Mouse (Mus musculus): ENCODE results near the gene Abi3bp. TPM values are rescaled to one million over a fixed set of nuclear protein-coding genes. Genes with fewer than 3 reads are reported as not detected.

Gene Abi3bp
- 8.8 and 10.5 TPM in 2 replicates for polyA plus RNA-seq (2015; fragmentation: Nextera tagmentation; extraction: Ambion mirVana)

DNA sequence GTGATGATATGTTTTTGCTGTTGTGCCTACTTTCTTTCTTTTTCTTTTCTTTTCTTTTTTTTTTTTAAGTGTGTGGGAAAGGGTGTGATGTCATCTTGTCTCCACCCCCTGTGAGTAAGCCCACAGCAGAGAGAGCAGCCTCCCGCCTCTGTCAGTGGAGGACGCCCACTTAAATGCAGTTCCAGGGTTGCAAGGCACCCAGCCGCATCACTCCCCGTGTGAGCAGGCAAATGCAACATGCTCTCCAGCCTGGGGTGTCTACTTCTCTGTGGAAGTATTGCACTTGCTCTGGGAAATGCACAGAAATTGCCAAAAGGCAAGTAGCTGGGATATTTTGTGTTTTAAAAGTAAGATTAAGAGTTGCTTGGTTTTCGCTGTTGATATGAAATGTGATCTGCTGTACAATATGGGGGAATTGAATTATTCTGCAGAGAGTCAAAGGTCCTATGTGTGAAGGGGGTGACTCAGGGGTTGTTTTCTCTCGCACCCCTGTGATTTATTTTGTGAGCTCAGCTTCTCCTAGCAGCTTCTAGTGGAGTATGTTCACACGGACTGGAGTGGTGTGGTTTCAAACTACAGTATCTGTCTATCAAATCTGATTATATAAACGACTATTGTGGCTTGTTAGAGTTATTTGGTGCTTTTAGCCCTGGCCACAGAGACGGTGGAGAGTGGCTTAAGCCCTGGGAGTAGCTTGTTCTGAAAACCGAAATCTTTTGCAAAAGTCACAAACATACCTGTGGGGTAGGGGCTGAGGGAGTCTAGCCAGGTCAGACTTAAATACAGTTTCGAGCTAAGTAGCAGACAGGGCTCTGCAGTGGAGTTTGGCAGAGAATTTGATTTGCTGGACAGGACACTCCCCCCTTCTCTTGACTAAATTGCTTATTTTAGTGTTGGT, at the start of gene Abi3bp:
Gene Abi3bp, plus strand, starts transcription at position 202 of the 898 bp plus-strand sequence.
- H3K9me3 ChIP-seq, result no peaks in the 10 kb centered on the region
- H3K27ac ChIP-seq, result peak within 1 kb of the TSS; percentile 15; the same call in 1 of the 2 replicates
- peak within 1 kb of the TSS; percentile 59 for H3K9ac ChIP-seq
- H3K27me3 ChIP-seq, result no peaks in the 10 kb centered on the region
- H3K36me3 ChIP-seq, result no peaks in the 10 kb centered on the region
- peak within 1 kb of the TSS; percentile 59 for H3K4me2 ChIP-seq (replicated peaks)
- H3K4me1 ChIP-seq, result peaks cover 11% of the 10 kb centered on the region
- WGBS, result 26% methylated on average over 11 of the region's 11 CpGs
- ATAC-seq (ENCODE audit: low FRiP score, low read depth), result peak; percentile 75
- H3K4me3 ChIP-seq, result peak within 1 kb of the TSS; percentile 41

DNA sequence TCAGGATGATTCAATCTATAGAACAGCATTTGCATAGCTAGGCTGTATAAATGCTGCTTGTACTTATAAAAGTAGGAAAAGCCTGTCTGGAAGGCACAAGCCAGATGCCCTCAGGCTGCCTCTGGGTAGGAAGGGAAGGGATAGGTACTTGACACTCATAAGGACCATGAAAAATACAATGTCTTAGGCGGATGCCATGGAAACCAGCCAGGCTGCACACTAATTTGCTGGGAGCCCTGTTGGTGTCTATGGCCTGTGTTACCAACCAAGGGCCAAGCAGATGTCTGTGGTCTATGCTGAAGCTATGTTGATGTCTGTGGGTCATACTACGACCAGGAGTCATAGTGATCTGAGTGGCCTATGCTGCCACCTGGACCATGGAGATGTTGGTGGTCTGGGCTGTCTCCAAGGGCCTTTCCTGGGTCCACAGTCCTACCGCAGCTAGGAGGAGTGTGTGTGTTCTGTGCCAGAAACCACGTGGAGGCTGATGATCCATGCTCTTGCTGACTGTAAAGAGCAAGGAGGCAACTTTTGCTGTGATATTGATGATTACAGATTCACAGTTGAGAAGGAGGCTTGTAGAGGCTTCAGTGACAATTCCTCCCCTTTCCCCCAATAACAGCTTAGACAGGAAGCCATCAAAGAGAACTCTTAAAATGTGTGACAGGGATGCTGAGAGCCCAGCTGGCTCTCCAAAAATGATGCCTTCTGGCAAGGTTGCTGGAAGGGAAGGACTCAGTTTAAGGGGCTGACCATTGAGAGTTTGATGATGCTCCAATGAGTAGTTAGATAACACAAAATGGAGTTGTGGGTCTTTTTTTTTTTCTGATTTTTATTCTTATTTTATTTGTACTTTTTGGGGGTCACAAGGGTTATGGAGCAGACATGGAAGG, 42.1 kb upstream of the Abi3bp start:
- WGBS, result 69% methylated on average over 4 of the region's 4 CpGs
- ATAC-seq (ENCODE audit: low FRiP score, low read depth), result no peak
- Histone ChIP-seq H3K36me3 (no peaks in the 10 kb centered on the region), H3K27ac (no peak overlapping the region), H3K4me2 (replicated peaks) (no peak overlapping the region), H3K4me3 (no peak overlapping the region), H3K4me1 (no peaks in the 10 kb centered on the region), H3K27me3 (no peaks in the 10 kb centered on the region), H3K9me3 (no peaks in the 10 kb centered on the region), H3K9ac (no peak overlapping the region)

DNA sequence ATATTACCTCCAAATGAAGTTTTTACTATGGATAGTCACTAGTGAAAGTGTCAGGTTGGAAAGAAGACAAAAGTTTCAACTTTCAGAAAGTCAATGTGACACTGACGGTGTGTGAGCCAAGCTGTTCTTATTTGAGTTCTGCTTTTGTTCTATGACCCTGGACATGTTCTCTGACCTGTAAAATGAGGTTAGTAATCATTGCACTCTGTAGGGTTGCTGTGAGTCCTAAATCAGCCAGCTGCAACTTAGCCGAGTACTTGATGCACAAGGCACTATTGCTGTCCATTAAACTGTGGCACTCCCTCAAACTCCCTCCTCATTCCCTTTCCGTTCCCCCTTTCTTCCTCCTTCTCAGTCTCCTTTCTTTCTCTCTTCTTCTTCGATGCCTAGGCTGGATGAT, 37.4 kb upstream of the Abi3bp start:
- no peak for ATAC-seq (ENCODE audit: low FRiP score, low read depth)
- Histone ChIP-seq H3K27me3 (no peaks in the 10 kb centered on the region), H3K4me3 (no peak overlapping the region), H3K9me3 (no peaks in the 10 kb centered on the region), H3K27ac (no peak overlapping the region), H3K9ac (no peak overlapping the region), H3K4me2 (replicated peaks) (no peak overlapping the region), H3K36me3 (no peaks in the 10 kb centered on the region), H3K4me1 (no peaks in the 10 kb centered on the region)
- WGBS, result 73% methylated on average over 4 of the region's 4 CpGs

DNA sequence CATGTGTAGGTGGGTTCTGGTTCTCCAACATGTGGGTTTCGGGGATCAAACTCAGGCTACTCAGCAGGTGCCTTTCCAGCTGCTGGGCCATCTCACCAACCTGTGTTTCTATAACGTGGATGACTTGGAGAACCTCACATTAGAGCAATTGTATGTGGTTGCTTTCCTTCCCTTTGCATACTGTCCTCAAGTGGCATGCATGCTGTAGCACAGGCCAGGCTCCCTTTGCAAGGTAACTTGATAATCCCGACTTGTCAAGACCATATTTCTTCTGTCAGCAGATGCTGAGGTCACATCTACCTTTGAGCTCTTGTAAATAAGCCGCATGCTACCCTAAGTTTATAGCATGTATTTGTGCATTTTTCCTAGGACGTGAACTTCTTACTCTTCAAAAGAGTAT, 36.6 kb upstream of the Abi3bp start:
- WGBS, result 71% methylated on average over 5 of the region's 5 CpGs
- Histone ChIP-seq H3K4me1 (no peaks in the 10 kb centered on the region), H3K4me3 (no peak overlapping the region), H3K4me2 (replicated peaks) (no peak overlapping the region), H3K9ac (no peak overlapping the region), H3K27me3 (no peaks in the 10 kb centered on the region), H3K9me3 (no peaks in the 10 kb centered on the region), H3K27ac (no peak overlapping the region), H3K36me3 (no peaks in the 10 kb centered on the region)
- no peak for ATAC-seq (ENCODE audit: low FRiP score, low read depth)

DNA sequence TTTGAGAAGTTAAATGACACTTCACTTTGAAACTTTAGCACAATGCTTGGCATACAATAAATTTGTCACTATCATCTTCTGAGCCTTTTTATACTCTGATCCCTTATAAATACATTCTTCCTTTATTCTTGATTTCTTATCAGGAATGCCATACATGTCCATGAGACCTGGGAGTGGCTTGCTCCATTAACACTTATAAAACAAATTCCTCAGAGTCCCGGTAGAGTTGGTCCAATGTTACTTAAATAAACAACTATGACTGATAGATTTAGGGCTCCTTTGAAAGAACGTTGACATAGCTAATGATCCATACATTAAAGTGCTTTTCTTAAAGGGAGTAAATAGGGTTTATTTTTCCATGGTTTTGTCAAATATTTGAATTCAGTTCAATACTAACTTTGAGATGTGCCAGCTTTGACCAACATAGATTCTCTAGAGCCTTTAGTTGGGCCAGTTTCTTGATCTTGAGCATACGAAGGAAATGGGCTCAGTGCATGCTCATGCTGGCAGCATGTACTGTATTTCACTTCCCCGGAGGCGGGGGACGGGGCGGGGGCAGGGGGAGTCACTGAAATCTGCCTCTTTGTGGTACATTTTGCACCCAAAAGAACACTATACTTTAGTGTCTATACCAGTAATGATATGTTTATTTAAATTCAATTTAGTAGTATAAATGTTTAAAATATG, 35.9 kb upstream of the Abi3bp start:
- Histone ChIP-seq H3K4me1 (no peaks in the 10 kb centered on the region), H3K36me3 (no peaks in the 10 kb centered on the region), H3K4me2 (replicated peaks) (no peak overlapping the region), H3K9ac (no peak overlapping the region), H3K27me3 (no peaks in the 10 kb centered on the region), H3K9me3 (no peaks in the 10 kb centered on the region), H3K27ac (no peak overlapping the region), H3K4me3 (no peak overlapping the region)
- no peak for ATAC-seq (ENCODE audit: low FRiP score, low read depth)
- 66% methylated on average over 7 of the region's 7 CpGs for WGBS

DNA sequence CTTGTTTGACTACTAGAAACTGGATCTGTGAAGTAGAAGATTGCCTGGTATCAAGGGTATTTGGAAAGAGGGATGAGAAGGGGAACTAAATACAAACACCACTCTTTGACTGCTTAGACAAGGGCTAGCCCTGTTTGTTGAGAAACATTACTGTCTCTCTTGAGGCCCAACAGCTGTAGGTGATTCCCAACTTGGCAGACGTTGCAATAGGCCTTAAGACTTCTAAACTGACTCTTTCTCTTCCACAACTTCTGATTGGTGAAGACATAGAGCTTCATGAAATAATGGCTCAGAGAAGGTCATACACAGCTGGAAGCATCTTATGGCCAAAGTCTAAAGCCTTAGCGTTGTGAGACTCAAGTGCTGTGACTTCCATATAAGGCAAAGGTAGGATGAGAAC, 26.2 kb upstream of the Abi3bp start:
- no peak for ATAC-seq (ENCODE audit: low FRiP score, low read depth)
- 86% methylated on average over 2 of the region's 2 CpGs for WGBS
- no peak overlapping the region for H3K4me3 ChIP-seq
- no peaks in the 10 kb centered on the region for H3K36me3 ChIP-seq
- H3K4me1 ChIP-seq, result no peaks in the 10 kb centered on the region
- H3K9me3 ChIP-seq, result peaks cover 3% of the 10 kb centered on the region; the same call in 1 of the 2 replicates
- no peak overlapping the region for H3K9ac ChIP-seq
- H3K27ac ChIP-seq, result no peak overlapping the region
- no peaks in the 10 kb centered on the region for H3K27me3 ChIP-seq
- H3K4me2 ChIP-seq (replicated peaks), result no peak overlapping the region

DNA sequence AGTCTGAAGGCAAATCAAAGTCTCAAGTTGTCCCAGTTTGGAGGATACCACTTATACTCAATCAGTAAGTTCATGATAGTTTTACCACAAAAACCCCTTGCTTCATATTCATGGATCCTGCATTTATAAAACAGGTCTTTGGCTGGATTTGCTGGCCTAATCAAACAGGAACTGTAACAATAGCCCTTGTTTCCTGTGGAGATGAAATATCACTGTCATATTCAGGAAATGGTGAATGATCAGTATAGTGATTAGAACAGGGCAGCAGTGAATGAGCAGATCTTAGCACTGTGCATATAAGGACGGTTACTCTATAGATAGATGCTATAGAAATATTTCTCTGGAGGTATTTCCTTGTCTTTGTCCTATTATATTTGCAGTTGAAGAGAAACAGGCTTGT, 25.8 kb upstream of the Abi3bp start:
- no peaks in the 10 kb centered on the region for H3K4me1 ChIP-seq
- 74% methylated on average over 1 of the region's 1 CpGs for WGBS
- no peak overlapping the region for H3K27ac ChIP-seq
- no peak overlapping the region for H3K4me3 ChIP-seq
- H3K4me2 ChIP-seq (replicated peaks), result no peak overlapping the region
- H3K9ac ChIP-seq, result no peak overlapping the region
- H3K9me3 ChIP-seq, result peaks cover 3% of the 10 kb centered on the region; the same call in 1 of the 2 replicates
- H3K27me3 ChIP-seq, result no peaks in the 10 kb centered on the region
- H3K36me3 ChIP-seq, result no peaks in the 10 kb centered on the region
- no peak for ATAC-seq (ENCODE audit: low FRiP score, low read depth)

DNA sequence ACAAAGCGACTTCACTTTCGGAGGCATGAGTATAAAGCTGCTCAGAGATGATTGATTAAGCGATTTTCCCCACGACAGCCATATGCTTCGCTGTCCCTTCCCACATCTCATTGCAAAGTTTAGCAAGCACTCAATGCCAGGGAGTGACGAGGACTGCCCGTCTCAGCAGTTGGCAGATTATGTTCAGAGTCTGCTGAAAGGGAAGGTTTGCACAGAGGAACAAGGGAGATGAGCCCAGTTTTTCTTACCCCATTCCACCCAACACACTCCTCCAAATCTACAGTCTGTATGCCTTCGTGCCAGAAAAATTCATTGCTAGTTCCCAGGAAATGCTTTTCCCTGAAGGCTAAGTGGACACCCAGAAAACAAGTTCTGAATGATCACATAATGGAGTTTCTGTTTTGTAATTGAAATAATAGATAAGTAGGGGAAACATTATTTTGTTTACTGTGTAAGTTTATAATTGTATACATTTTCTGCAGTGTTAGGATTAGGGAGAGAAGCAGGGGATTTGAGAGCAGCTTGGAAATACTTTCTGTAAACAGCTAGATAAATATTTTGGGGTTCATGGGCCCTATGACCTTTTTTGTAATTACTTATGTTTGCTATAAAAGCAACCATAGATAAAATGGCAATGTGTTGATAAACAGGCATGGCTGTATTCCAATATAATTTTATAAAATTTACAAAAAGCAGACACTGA, 19.5 kb upstream of the Abi3bp start:
- Histone ChIP-seq H3K27ac (no peak overlapping the region), H3K4me1 (no peaks in the 10 kb centered on the region), H3K4me3 (no peak overlapping the region), H3K9ac (no peak overlapping the region), H3K27me3 (no peaks in the 10 kb centered on the region), H3K9me3 (no peaks in the 10 kb centered on the region), H3K4me2 (replicated peaks) (no peak overlapping the region), H3K36me3 (no peaks in the 10 kb centered on the region)
- ATAC-seq (ENCODE audit: low FRiP score, low read depth), result no peak
- 81% methylated on average over 8 of the region's 8 CpGs for WGBS

DNA sequence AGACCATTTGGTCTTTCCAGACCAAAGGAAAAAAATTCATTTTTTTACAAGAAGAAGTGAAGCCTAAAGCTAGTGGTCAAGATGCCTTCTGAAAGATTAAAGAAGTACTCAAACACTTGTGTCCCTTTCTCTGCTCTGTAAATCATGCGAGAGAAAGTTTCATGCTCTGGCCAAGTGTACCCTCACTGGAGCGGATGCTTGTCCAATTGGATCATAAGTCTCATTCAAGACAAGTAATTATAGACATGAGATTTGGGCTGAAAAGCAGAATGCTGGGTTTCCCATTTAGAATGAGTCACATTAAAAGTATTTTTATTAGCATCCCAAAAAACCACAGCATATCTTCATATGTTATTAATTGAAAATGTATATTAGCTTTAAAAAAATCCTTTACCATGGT, 4.5 kb upstream of the Abi3bp start:
- Histone ChIP-seq H3K27me3 (no peaks in the 10 kb centered on the region), H3K27ac (no peak overlapping the region), H3K4me3 (no peak overlapping the region), H3K36me3 (no peaks in the 10 kb centered on the region), H3K9me3 (no peaks in the 10 kb centered on the region), H3K9ac (no peak overlapping the region), H3K4me1 (peaks cover 8% of the 10 kb centered on the region), H3K4me2 (replicated peaks) (no peak overlapping the region)
- no peak for ATAC-seq (ENCODE audit: low FRiP score, low read depth)
- WGBS, result 80% methylated on average over 2 of the region's 2 CpGs

DNA sequence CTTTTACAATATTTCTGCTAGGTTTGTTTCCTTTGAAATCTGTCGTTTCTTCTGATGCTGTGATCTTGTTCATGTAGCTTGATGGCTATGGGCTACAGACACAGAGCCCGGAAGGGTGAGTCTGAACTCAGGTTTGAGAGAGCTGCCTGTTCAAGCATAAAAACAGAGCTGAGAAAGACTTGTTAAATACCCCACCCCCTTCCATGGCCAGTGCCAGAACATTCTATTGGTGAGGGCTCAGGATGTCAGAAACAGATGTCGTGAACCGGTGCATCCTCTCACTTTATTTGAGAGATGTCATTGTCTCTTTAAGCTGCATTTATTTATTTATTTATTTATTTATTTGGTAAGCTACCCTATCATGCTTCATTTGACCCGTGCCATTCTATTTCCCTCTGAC, 2.0 kb upstream of the Abi3bp start:
- H3K4me1 ChIP-seq, result peaks cover 11% of the 10 kb centered on the region
- H3K9ac ChIP-seq, result no peak overlapping the region
- H3K27ac ChIP-seq, result no peak overlapping the region
- H3K4me3 ChIP-seq, result no peak overlapping the region
- no peaks in the 10 kb centered on the region for H3K27me3 ChIP-seq
- no peaks in the 10 kb centered on the region for H3K9me3 ChIP-seq
- no peak for ATAC-seq (ENCODE audit: low FRiP score, low read depth)
- H3K36me3 ChIP-seq, result no peaks in the 10 kb centered on the region
- WGBS, result 83% methylated on average over 5 of the region's 5 CpGs
- no peak overlapping the region for H3K4me2 ChIP-seq (replicated peaks)

DNA sequence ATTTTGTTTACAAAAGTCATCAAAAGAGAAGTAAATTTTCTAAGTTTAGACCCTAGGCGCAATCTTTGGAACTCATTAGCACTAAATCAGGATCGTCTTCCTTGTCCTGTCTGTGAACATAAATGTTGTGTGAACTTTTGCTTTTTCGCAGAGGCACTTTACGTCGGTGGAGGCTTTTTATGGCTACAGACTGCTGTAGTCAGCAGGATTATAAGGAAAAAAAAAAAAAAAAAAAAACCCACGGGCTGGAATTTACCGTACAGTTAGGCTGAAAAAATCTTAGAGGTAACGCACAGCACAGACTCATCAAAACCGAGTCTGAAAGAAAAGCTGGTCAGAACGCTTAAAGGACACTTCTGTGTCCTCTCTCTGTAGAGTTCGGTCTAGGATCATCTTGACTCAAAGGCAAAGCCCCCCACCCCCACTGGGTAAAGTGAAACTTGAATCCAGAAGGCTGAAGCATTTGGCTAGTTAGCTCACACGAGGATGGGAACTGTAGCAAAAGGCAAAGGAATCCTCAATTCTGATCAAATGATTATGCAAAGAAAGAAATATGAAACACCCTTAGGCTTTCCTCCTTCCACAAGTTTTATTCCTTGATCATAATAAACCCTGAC, 1.0 kb downstream of the Abi3bp start:
- 7% methylated on average over 12 of the region's 12 CpGs for WGBS
- Histone ChIP-seq H3K4me3 (peak overlapping the region; percentile 41), H3K9ac (peak overlapping the region; percentile 59), H3K36me3 (no peaks in the 10 kb centered on the region), H3K4me1 (peaks cover 11% of the 10 kb centered on the region), H3K4me2 (replicated peaks) (peak overlapping the region; percentile 59), H3K9me3 (no peaks in the 10 kb centered on the region), H3K27ac (peak overlapping the region; percentile 15; the same call in 1 of the 2 replicates), H3K27me3 (no peaks in the 10 kb centered on the region)
- peak; percentile 62; the same call in 1 of the 2 replicates for ATAC-seq (ENCODE audit: low FRiP score, low read depth)
